Mouse (Mus musculus) liver, embryonic 14.5 days (tissue): ENCODE measurements around the gene Abi1. TPM values are rescaled to one million over a fixed set of nuclear protein-coding genes. Genes with fewer than 3 reads are reported as not detected.
"Not testable (repeated sequence)": the region's sequence is repeated elsewhere in the genome, so short reads cannot be mapped to it uniquely, and the experiment has no call there.

Source experiments
- ATAC-seq: fragments of 200-750 bp; cut with Nextera tagmentation; 2 replicates; pipeline ENCODE4 v1.8.0; 2017; ENCODE audit warnings: moderate number of reproducible peaks, mild to moderate bottlenecking, moderate library complexity; ENCODE audit not compliant: insufficient read depth
- DNase-seq, 3 experiments: peaks; one replicate each; pipeline ENCODE4 v3.0.0-alpha.2; 2012 to 2013; ENCODE audit warnings: low read depth in 3 of 3, low spot score in 3 of 3
- H3K27ac ChIP-seq: fragments of 300-500 bp; sonication (generic); 2 replicates; pipeline ENCODE4 v1.5.1; 2014; ENCODE audit warnings: moderate library complexity, mild to moderate bottlenecking, control low read depth, inconsistent platforms
- H3K27me3 ChIP-seq: fragments of 300-500 bp; sonication (generic); 2 replicates; pipeline ENCODE4 v1.6.1; 2014; ENCODE audit warnings: mild to moderate bottlenecking, low read length, moderate library complexity; ENCODE audit not compliant: control insufficient read depth, insufficient read depth
- H3K36me3 ChIP-seq: fragments of 300-500 bp; sonication (generic); replicated peaks from 2 replicates; pipeline ENCODE4 v1.6.1; 2014; ENCODE audit warnings: low read depth; ENCODE audit not compliant: control insufficient read depth, insufficient read depth
- H3K4me1 ChIP-seq, 2 experiments: fragments of 200-500 bp in 1 of 2; fragments of 300-500 bp in 1 of 2; sonication (generic) in 1 of 2; replicated peaks; 2 replicates each; pipeline ENCODE4 v1.6.1; 2012 to 2014; ENCODE audit warnings: antibody characterized with exemption in 1 of 2, inconsistent platforms in 1 of 2, low read length in 1 of 2; ENCODE audit not compliant: control insufficient read depth in 2 of 2, insufficient read depth in 2 of 2
- H3K4me2 ChIP-seq: fragments of 300-500 bp; sonication (generic); 2 replicates; pipeline ENCODE4 v1.6.1; 2014; ENCODE audit warnings: low read depth, mild to moderate bottlenecking, control low read depth, moderate library complexity
- H3K4me3 ChIP-seq, 2 experiments: fragments of 200-500 bp in 1 of 2; fragments of 300-500 bp in 1 of 2; sonication (generic) in 1 of 2; 2 replicates each; pipeline ENCODE4 v1.5.1; 2012 to 2014; ENCODE audit warnings: low read depth in 2 of 2, low read length in 2 of 2, mild to moderate bottlenecking in 2 of 2, control low read depth in 1 of 2, inconsistent platforms in 1 of 2, moderate library complexity in 1 of 2; ENCODE audit not compliant: insufficient read depth in 1 of 2
- H3K9ac ChIP-seq: fragments of 300-500 bp; sonication (generic); replicated peaks from 2 replicates; pipeline ENCODE4 v1.6.1; 2014; ENCODE audit warnings: mild to moderate bottlenecking, control low read depth, moderate library complexity
- H3K9me3 ChIP-seq: fragments of 300-500 bp; sonication (generic); 2 replicates; pipeline ENCODE4 v1.6.1; 2016; ENCODE audit warnings: low read length, mixed read lengths; ENCODE audit not compliant: control insufficient read depth
- CTCF ChIP-seq: IDR thresholded peaks from 2 replicates; pipeline ENCODE4 v1.5.1; 2016; ENCODE audit warnings: antibody characterized with exemption, low read depth, control low read depth
- EP300 ChIP-seq: IDR thresholded peaks from 2 replicates; pipeline ENCODE4 v1.6.1; 2016; ENCODE audit warnings: antibody characterized with exemption, low read depth
- WGBS: fragments of 180-500 bp; shearing (Covaris S2); extraction: QIAGEN DNeasy Blood & Tissue Kit; methylation state at CpG from one replicate; pipeline ENCODE4 v1.1.7; 2014; ENCODE audit not compliant: insufficient replicate concordance; 5-methylcytosine and 5-hydroxymethylcytosine counted together
- polyA plus RNA-seq, 2 experiments: library from polyadenylated mRNA; depleted of rRNA in 1 of 2; stranded (reverse) in 1 of 2; unstranded in 1 of 2; fragments of >200 nt; fragmentation: Nextera tagmentation in 1 of 2; extraction: Ambion mirVana in 1 of 2; gene quantifications; 2 replicates each; pipeline versions ENCODE4 v1.2.1 to v1.2.3; 2012 to 2014

Gene Abi1
- polyA plus RNA-seq, 2 experiments: 14.8 to 22.4 TPM

DNA sequence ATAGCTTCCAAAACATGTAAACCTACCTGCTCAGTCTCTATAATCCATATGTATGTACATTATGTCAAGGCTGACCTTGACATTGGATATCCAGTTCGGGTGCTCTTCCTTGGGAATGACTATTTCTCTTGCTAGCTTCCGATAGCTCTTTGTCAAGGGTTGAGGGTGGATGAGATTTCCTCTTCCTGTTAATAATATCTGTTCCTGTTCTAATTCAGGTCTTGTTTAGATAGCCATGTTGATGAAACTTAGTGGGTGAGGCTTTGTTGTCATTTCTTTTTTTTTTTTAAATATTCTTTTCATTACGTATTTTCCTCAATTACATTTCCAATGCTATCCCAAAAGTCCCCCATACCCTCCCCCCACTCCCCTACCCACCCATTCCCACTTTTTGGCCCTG, 2.1 kb upstream of the Abi1 start:
- Histone ChIP-seq H3K4me2 (no peak overlapping the region), H3K27ac (no peak overlapping the region), H3K4me3 (no peak overlapping the region), H3K4me1 (peaks cover 5 to 10% of the 10 kb centered on the region in 2 experiments), H3K9me3 (no peaks in the 10 kb centered on the region), H3K9ac (no peak overlapping the region), H3K36me3 (no peaks in the 10 kb centered on the region), H3K27me3 (no peaks in the 10 kb centered on the region)
- DNase-seq (no peak), ATAC-seq (no peak)
- TF ChIP-seq EP300: no peak
- TF ChIP-seq CTCF: no peak
- WGBS: 70% methylated on average over 3 of the region's 3 CpGs

GRCm38 (mm10) chr2:23041457-23041856, 1.4 kb upstream of the Abi1 start:
- no peak for DNase-seq
- 41% methylated on average over 4 of the region's 4 CpGs for WGBS
- Histone ChIP-seq H3K4me2 (no peak overlapping the region), H3K4me1 (peaks cover 5 to 10% of the 10 kb centered on the region in 2 experiments), H3K9me3 (no peaks in the 10 kb centered on the region), H3K36me3 (no peaks in the 10 kb centered on the region), H3K27me3 (no peaks in the 10 kb centered on the region), H3K4me3 (no peak overlapping the region), H3K9ac (no peak overlapping the region), H3K27ac (no peak overlapping the region)
- no peak for ATAC-seq
- TF ChIP-seq CTCF (no peak), EP300 (no peak)

- WGBS: 66% methylated on average over 7 of the region's 7 CpGs
- not testable (repeated sequence) for H3K27me3 ChIP-seq, DNase-seq, H3K36me3 ChIP-seq, ATAC-seq, H3K9ac ChIP-seq, H3K27ac ChIP-seq, H3K9me3 ChIP-seq
- Histone ChIP-seq H3K4me3 (peak overlapping the region in 1 of 2 experiments; percentile 96; a peak in 3 of 4 replicates), H3K4me2 (peak overlapping the region; percentile 56), H3K4me1 (peaks cover 5 to 10% of the 10 kb centered on the region in 2 experiments)
These were observed 649 bp upstream of the Abi1 start for GRCm38 (mm10) chr2:23040690-23041089.

DNA sequence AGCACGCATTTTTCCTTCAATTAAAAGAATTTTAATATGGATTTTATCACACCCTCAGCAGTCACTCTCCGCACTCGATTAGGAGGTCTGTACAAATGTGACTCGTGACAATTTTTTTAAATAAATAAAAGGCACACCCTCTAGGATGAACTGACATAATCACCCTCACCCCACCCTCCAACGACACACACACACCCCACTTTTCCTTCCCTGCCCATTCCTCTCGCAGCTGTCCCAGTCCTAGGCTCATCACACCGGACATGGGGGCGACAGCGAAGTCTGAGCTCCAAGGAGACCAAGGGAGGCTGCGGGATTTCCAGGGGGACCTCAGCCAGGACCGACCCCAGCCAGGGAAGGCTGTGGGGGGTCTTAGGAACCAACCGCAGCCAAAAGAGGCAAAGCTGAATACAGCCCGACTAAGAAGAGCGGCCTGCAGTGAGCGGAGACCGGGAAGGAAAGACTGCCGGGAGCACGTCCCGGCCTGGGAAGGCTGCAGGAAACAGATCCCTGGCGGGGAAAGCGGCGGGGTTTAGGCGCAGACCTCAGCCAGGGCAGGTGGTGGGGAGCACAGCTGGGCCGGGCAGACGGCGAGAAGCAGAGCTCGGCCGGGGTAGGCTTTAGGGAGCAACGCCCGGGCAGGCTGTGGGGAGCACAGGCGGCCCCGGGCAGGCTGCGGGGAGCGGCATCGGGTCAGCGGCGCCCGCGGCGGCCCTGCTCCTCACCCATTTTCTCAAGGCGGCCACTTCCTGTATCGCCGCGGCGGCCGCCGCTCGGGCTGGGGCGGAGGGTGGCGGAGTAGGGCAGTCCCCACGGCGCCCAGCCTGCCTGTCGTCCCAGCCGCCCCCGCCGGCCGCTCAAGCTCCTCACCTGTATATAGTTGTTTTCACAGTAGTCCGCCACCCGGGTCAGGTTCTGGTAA, 700 bp downstream of the Abi1 start:
- peak overlapping the region; percentile 96 to 98 for H3K4me3 ChIP-seq
- no peaks in the 10 kb centered on the region for H3K27me3 ChIP-seq
- H3K27ac ChIP-seq: peak overlapping the region; percentile 91
- DNase-seq (peak; percentile 45 to 68 (median 54)), ATAC-seq (peak; percentile 81)
- H3K4me1 ChIP-seq: peaks cover 5 to 10% of the 10 kb centered on the region in 2 experiments
- peak overlapping the region; percentile 88 for H3K4me2 ChIP-seq
- no peaks in the 10 kb centered on the region for H3K36me3 ChIP-seq
- peak overlapping the region; percentile 94 for H3K9ac ChIP-seq
- WGBS: under 1% methylated on average over 58 of the region's 59 CpGs
- H3K9me3 ChIP-seq: no peaks in the 10 kb centered on the region
- TF ChIP-seq EP300 (no peak), CTCF (no peak)

DNA sequence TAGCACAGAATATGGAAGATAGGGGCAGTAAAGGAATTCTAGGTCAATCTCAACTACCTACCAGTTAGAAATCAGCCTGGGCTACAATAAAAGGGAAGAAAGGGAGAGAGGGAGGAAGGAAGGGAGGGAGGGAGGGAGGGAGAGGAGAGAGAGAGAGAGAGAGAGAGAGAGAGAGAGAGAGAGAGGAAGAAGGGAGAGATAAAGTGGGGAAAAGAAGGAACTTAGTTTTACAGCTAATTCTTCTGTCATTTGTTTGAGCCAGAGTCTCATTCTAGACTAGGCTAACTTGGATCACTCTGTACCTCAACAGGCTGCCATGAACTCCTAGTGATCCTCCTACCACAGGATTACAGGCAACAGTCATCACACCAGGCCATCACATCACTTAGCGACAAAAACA, 4.6 kb downstream of the Abi1 start:
- H3K4me3 ChIP-seq: no peak overlapping the region
- WGBS: 86% methylated on average over 1 of the region's 1 CpGs
- peaks cover 8 to 13% of the 10 kb centered on the region in 2 experiments for H3K4me1 ChIP-seq
- H3K9ac ChIP-seq: no peak overlapping the region
- no peak overlapping the region for H3K27ac ChIP-seq
- DNase-seq (no peak), ATAC-seq (no peak)
- no peaks in the 10 kb centered on the region for H3K36me3 ChIP-seq
- TF ChIP-seq CTCF (no peak), EP300 (no peak)
- H3K9me3 ChIP-seq: no peaks in the 10 kb centered on the region
- no peaks in the 10 kb centered on the region for H3K27me3 ChIP-seq
- no peak overlapping the region for H3K4me2 ChIP-seq
